Comparison of ENCODE assay signal across 8 mouse cellular contexts in genomic region chr15:83085901-83086300, GRCm38 (mm10). TPM values are rescaled to one million over a fixed set of nuclear protein-coding genes. Genes with fewer than 3 reads are reported as not detected.
DNase-seq lines count a peak whose midpoint lies in the region; TF ChIP-seq lines count a peak whose summit lies in the region.
"Had no signal": no experiment of that assay in that cellular context is flagged by ENCODE, and none has a peak within 500 bp of the region (broad histone marks: within the 10 kb centered on the region; RNA-seq: fewer than 3 reads in every experiment).

No protein-coding gene starts in this region.

- TF ChIP-seq CTCF in thymus, adult 2 months (IDR thresholded peaks at IDR 0.05; ENCODE audit: borderline replicate concordance, control insufficient read depth, extremely low read depth, insufficient read depth, low read length, poor library complexity) = peak; percentile 78; the same call in 1 of the 2 replicates

- no peak overlapping the region for H3K27ac ChIP-seq in thymus, adult 2 months (ENCODE audit: control insufficient read depth, insufficient read depth, low read length)

- TF ChIP-seq POLR2A in thymus, adult 2 months (IDR thresholded peaks at IDR 0.05; ENCODE audit: control insufficient read depth, extremely low read depth, insufficient read depth, low read length, poor library complexity) = no peak

- peaks cover 14% of the 10 kb centered on the region; the same call in 1 of the 2 replicates for H3K4me1 ChIP-seq in thymus, adult 2 months (replicated peaks; ENCODE audit: control insufficient read depth, insufficient read depth, low read length)

- H3K36me3 ChIP-seq in thymus, adult 2 months (ENCODE audit: control insufficient read depth, insufficient read depth, low read length) = no peaks in the 10 kb centered on the region

- WGBS in thymus, adult 2 months = 27% methylated on average over 7 of the region's 7 CpGs

- H3K4me3 ChIP-seq in thymus, adult 2 months (ENCODE audit: control insufficient read depth, insufficient read depth, low read length) = no peak overlapping the region
- H3K4me3 ChIP-seq: myocyte had no signal

- peak; percentile 29 to 39 for DNase-seq in left cerebral cortex, adult 18-20 months (ENCODE audit: low spot score in 2 of 2)
- DNase-seq in left cerebral cortex, postnatal 36 days (ENCODE audit: low spot score in 2 of 2) = no peak
- peak; percentile 79 for DNase-seq in ES-CJ7 (ENCODE audit: low read depth, low spot score)
- DNase-seq in adrenal gland, postnatal 25 days = peak; percentile 74
- peak; percentile 34 to 43 for DNase-seq in gastrocnemius, postnatal 36 days
- peak; percentile 68 for DNase-seq in lung, postnatal 14 days
- peak; percentile 58 for DNase-seq in thymus, adult 2 months

- intact Hi-C loops in left cerebral cortex, postnatal 36 days (cut with DNase I) = no loop called here
- intact Hi-C loops in gastrocnemius, postnatal 36 days (cut with DNase I) = no loop called here

- H3K27me3 ChIP-seq in thymus, adult 2 months (ENCODE audit: control insufficient read depth, insufficient read depth, low read length) = no peaks in the 10 kb centered on the region

RNA-seq across cellular contexts. Expression of gene Serhl, which starts 3.4 kb away (rescaled TPM):
- 1 to 10 TPM; 9.0 to 9.4 TPM for total RNA-seq in left cerebral cortex, adult 18-20 months (2021)
- total RNA-seq in left cerebral cortex, postnatal 36 days (2021) = 10 to 100 TPM in 1 of 2 experiments, 1 to 10 TPM in 1; 9.3 to 12.3 TPM
- 53.0 and 70.8 TPM in 2 replicates for total RNA-seq in adrenal gland, postnatal 25 days (2021)
- 10 to 100 TPM; 25.8 to 27.5 TPM for total RNA-seq in gastrocnemius, postnatal 36 days (2021)
- polyA plus RNA-seq in thymus, adult 2 months (2012; rRNA removed) = 64.9 and 82.9 TPM in 2 replicates

RNA-seq across cellular contexts. Expression of gene Rrp7a, which starts 36.7 kb away (rescaled TPM):
- total RNA-seq in left cerebral cortex, adult 18-20 months (2021) = 100 to 1,000 TPM; 154 to 189 TPM
- 100 to 1,000 TPM; 148 to 158 TPM for total RNA-seq in left cerebral cortex, postnatal 36 days (2021)
- 100 and 102 TPM in 2 replicates for total RNA-seq in adrenal gland, postnatal 25 days (2021)
- 10 to 100 TPM; 33.6 to 40.4 TPM for total RNA-seq in gastrocnemius, postnatal 36 days (2021)
- 168 and 179 TPM in 2 replicates for polyA plus RNA-seq in thymus, adult 2 months (2012; rRNA removed)

RNA-seq across cellular contexts. Expression of gene Nfam1, which starts 52.8 kb away (rescaled TPM):
- total RNA-seq in left cerebral cortex, adult 18-20 months (2021) = 1 to 10 TPM; 2.4 to 2.6 TPM
- 1 to 10 TPM; 2.6 to 3.1 TPM for total RNA-seq in left cerebral cortex, postnatal 36 days (2021)
- total RNA-seq in adrenal gland, postnatal 25 days (2021) = 1.2 and 1.5 TPM in 2 replicates
- 1 to 10 TPM in 1 of 2 experiments, under 1 TPM in 1; 0.28 to 1.0 TPM for total RNA-seq in gastrocnemius, postnatal 36 days (2021)
- 8.1 and 9.8 TPM in 2 replicates for polyA plus RNA-seq in thymus, adult 2 months (2012; rRNA removed)
- polyA plus RNA-seq: myocyte had no signal

Comparison
In these comparisons a context has a peak if more than half of its experiments do, and no peak if none do; other contexts are left out.
1. DNase-seq: peak in left cerebral cortex, adult 18-20 months (2 of 2), ES-CJ7 (single experiment), adrenal gland, postnatal 25 days (single experiment), gastrocnemius, postnatal 36 days (2 of 2), lung, postnatal 14 days (single experiment) and thymus, adult 2 months (single experiment); none in left cerebral cortex, postnatal 36 days (0 of 2).